Mouse (Mus musculus) brain, embryonic 14.5 days (tissue): ENCODE measurements around the gene Perm1.

Source experiments
- CTCF ChIP-seq: fragments of 200-500 bp; IDR thresholded peaks from 2 replicates; pipeline ENCODE4 v1.5.1; 2012; ENCODE audit warnings: inconsistent platforms, mild to moderate bottlenecking, moderate library complexity, borderline replicate concordance; ENCODE audit not compliant: insufficient read depth, insufficient read length; ENCODE audit errors: extremely low read depth
- POLR2A ChIP-seq: fragments of 200-500 bp; IDR thresholded peaks from 2 replicates; pipeline ENCODE4 v1.6.1; 2012; ENCODE audit warnings: mild to moderate bottlenecking, inconsistent platforms, borderline replicate concordance; ENCODE audit not compliant: poor library complexity, insufficient read depth, insufficient read length, severe bottlenecking; ENCODE audit errors: extremely low read depth

DNA sequence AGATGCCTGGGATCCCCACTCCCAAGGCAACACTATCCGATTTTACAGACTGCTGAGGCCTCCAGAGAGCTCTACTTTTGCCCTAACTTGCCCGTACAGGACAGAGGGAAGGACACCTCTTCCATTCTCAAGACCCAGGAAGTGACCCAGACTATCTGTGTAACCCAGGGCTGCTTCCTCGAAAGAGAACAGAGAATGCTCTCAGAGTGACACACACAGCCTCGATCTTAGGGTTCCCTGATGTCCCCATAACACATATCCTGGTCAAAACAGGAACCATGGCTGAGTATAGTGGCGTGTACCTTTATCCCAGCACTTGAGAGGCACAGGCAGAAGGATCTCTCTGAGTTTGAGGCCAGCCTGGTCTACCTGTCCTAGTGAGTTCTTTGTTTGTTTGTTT is 31.9 kb upstream of the Perm1 start:
- TF ChIP-seq CTCF (no peak), POLR2A (no peak)
